Mouse (Mus musculus) MEL-GATA-1-ER (cell line): Measurements from ENCODE around the gene Sept1.

Experiments used
- DNase-seq: peaks from one replicate; pipeline ENCODE4 v3.0.0-alpha.2; 2012; ENCODE audit warnings: low read depth; ENCODE audit errors: extremely low read depth

Sept1 gene

DNA sequence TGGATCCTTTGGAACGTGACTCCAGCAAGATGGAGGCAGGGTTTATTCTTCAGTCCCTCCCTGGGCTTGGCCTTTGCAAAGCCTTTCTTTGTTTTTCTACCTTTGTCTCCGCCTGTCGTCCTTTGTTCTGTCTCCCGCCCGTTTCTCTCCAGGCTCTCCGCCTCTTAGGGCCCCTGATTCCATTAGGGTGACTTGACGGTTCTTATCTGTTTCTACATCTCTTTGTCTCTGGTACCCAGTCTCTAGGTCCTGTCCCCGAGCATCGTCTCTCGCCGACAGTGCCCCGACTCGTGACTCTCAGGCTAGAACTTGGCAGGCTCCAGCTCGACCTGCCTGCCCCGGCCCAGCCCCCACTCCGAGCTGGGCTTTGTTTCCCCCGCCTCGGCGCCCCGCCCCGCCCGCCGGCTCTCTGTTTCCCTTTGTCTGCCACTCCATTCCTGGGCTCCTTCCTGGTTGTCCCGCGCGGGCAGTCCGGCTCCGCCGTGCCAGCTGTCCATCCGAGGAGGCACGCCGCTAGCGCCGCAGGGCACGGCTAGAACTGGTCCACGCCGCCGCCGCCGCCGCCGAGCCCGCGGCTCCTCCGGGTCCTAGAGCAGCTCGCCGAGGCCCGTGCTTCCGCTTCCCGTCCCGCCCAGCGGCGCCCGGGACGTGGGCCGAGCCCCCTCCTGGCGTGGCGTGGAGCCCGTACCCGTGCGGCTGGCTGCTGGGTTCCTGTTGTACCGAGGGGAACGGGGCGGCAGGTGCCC lies at the start of gene Sept1, which contains the start of gene Zfp553:
Sept1 (minus strand) TSS at position 509 of the 746 bp plus-strand sequence.
Zfp553 (plus strand) TSS at position 440 of the 746 bp plus-strand sequence.
- DNase-seq = peak; percentile 50

DNA sequence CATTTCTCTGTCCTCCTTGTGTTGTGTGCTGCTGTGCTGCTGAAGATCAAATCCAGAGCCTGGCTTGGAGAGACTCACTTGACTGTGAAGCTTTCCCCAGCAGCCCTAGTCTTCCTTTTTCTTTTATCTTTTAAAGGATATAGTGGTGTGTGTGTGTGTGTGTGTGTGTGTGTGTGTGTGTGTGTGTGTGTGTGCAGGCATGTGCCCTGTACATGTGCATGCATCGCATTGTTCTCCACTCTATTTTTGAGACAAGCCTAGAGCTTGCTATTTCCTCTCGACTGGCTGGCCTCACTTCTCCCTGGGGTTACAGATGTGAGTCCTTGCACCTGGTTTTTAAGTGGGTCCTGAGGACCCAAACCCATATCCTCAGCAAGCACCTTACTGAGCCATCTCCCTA lies 49.3 kb upstream of the Sept1 start:
- DNase-seq = no peak

DNA sequence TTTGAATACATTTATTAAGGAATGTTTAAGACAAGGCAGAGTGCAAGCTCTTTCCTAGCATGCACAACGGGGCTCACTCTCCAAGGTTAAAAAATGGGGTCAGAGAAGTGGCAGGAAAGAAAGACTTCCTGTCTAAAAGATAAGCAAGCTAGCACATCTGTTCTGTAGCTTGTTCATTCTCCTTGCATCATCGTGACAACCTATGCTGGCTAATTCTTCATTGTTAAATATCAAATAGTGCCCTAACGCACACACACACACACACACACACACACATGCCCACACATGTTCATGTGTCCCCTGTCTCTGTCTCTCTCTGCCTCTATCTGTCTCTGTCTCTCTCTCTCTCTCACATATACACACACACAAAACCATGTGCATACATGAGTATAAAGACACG lies 48.2 kb upstream of the Sept1 start:
- DNase-seq = peak; percentile 59

GRCm38 (mm10) chr7:127280092-127280491 lies 47.2 kb upstream of the Sept1 start:
- no peak for DNase-seq

GRCm38 (mm10) chr7:127278311-127278710 lies 45.4 kb upstream of the Sept1 start:
- DNase-seq = no peak

DNA sequence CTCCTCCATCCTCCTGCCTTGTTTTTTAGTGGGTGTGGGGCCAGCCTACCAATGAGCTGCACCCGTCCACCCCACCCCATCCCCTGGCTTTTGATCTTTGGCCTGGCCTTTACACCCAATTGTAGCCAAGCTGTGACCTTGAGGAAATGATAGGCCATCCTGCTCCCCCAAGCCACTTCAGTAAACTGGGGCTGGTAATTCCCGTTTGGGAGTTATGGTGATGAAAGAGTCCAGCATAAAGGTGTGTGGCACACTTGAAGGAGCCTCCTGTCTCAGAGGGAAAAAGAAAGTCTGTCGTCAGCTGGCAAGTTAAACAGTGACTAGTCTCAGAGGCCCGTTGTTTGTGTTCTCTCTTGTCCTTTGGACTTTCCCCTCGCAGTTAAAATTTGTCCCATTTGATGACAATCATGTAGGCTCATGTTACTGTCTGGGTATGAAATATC lies 43.6 kb upstream of the Sept1 start:
- DNase-seq = no peak

- DNase-seq = peak; percentile 97
Measured at GRCm38 (mm10) chr7:127273925-127274789, 41.2 kb upstream of the Sept1 start, which contains the start of gene Sephs2. TSS of gene Sephs2 (minus strand) at chr7:127274055.

DNA sequence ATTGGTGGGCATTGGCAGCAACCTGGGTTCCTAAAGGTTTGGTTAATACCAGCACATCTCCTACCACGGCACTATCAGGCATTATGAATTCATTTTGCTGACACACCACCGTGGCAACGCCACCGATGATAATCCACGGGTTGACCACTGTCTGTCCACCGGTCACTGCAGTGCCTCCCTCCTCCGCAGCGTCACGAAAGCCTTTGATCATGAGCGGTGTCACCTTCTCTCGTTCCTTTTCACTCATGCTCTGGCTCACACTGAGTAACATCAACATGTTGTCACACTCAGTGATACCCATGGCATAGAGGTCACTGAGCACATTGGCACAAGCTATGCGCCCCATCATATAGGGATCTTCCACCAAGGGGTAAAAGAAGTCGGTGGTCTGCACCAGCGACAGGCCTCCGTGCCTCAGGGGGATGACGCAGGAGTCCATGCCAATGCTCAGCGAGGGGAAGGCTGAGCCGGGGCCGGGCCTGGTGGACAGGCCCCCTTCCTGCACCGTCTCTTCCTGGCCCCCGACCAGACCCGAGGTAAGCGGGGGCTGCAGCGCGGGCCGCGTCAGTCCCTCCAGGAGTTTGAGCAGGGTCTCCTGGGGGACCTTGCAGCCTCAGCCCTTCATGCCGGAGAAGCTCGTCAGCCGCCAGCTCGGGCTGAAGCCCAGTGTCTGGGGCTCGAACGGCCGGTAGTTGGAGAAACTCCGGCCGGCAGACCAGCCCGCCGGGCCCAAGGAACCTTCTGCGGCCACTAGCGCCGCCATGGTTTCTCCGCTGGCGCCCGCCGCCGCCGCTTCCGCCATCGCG lies 40.4 kb upstream of the Sept1 start:
- DNase-seq = no peak

GRCm38 (mm10) chr7:127272566-127272965 lies 39.6 kb upstream of the Sept1 start:
- no peak for DNase-seq

GRCm38 (mm10) chr7:127271093-127271492 lies 38.2 kb upstream of the Sept1 start:
- DNase-seq = no peak

DNA sequence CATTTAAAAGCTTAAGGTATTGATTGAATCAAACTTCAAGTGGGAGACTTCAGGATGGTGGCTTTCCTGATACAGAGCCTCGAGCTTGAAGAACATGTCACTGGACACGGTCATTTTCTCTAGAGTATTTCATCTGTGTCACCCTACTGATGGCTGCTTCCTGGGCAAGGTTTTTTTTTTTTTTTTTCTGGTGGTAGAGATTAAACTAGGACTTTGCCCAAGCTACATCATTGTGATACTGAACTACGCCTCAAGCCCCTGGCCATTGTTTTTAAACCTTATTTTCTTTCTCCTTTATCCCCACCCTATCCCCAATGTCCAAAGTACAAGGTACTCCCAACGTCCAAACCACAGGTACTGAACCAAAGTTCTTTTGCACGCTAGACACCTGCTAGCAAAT lies 37.7 kb upstream of the Sept1 start:
- no peak for DNase-seq

DNA sequence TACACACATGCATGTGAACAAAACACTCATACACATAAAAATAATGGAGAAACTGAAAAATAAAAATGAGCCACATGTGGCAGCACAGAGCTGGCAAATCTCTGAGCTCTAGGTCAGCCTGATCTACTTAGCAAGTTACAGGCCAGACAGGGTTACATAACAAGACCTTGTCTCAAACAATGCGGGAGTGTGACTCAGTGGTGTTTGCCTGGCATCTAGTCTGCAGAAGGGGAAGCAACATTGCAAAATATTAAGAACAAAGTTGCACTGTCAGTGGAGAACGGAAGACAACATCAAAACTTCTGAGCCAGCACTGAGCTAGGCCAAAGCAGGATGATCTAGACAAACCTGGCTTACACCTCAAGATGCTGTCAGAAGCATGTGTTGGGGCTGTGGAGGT lies 37.3 kb upstream of the Sept1 start:
- DNase-seq = no peak

DNA sequence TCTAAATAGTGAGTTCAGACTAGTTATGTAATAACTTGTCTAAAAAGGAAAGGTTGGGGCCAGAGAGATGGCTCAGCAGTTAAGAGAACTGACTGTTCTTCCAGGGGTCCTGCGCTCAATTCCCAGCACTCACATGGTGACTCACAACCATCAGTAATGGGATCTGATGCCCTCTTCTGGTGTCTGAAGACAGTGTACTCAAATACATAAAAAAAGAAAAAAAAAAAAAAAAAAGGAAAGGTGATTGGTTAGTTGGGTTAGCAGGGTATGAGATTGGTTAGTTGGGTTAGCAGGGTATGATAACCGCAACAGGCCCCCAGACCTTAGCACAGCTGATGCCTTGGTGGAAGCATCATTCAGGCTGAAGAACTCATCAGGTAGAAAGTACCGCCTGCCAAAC lies 30.6 kb upstream of the Sept1 start:
- no peak for DNase-seq

DNA sequence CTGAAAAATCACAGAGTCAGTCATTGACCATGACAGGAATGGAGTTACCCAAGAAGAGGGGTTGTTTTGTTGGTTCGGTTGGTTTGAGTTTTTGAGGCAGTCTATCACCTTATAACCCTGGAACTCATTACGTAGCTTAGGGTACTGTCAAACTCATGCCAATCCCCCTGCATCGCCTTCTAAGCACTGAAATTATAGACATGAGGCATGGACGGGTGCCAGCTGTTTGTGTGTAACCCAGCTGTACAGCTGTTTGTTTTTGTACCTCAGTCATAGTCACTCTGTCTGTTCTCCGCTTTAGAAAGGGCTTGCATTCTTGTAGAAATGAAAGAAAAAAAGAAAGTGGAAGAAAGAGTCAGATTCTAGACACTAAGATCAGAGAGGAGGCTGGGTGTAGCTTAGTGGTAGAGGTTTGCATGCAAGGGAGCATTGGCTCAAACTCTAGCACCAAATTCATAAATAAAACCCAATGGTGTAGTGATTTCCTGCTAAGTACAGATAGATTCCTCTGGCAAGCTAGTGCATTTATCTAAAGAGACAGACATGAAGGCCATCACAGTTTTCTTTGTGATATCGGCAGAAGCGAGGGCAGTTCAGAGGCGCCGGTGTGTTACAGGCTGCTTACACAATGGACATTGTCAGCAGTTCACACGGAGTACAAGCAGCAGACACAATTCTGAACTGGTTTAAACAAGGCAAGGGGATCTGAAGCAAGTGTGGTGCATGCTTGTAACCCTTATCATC lies 29.5 kb upstream of the Sept1 start:
- DNase-seq = no peak

GRCm38 (mm10) chr7:127260309-127261111 lies 27.6 kb upstream of the Sept1 start, which contains the start of gene Dctpp1:
TSS of gene Dctpp1 (minus strand) at chr7:127260709.
- DNase-seq = peak; percentile 99

GRCm38 (mm10) chr7:127259186-127259905 lies 26.4 kb upstream of the Sept1 start:
- DNase-seq = no peak

DNA sequence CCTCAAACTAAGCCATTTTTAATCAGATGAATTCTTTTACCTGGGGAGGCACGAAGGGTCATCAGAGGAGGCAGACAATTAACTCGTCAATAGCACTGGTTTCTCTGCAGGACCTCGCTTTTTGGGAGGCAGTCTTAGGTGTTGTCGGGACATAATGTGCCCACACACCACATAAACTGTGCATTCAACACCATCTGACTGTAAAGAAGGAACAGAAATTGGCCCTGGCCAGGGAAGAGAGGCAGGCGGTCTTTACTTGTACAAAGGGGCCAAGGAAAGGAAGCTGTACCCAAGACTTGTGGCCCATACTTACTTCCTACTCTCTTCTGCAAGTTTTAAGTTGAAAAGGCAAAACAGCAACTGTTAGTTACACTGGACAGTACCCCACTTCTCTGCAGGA lies 23.6 kb upstream of the Sept1 start:
- no peak for DNase-seq

- no peak for DNase-seq
Measured at GRCm38 (mm10) chr7:127255965-127256364, 23.0 kb upstream of the Sept1 start.

GRCm38 (mm10) chr7:127255008-127255407 lies 22.1 kb upstream of the Sept1 start:
- no peak for DNase-seq
